Mouse (Mus musculus): Measurements from ENCODE around the gene Bcorl1. TPM values are rescaled to one million over a fixed set of nuclear protein-coding genes. Genes with fewer than 3 reads are reported as not detected.

Gene Bcorl1
- total and polyA plus RNA-seq, 2 experiments: 2.2 to 2.8 TPM

GRCm38 (mm10) chrX:48455018-48455417 lies 113.9 kb downstream of the Bcorl1 start:
- 38% methylated on average over 9 of the region's 9 CpGs for WGBS

GRCm38 (mm10) chrX:48456956-48457355 lies 115.8 kb downstream of the Bcorl1 start:
- Histone ChIP-seq H3K4me1 (ENCODE audit: control insufficient read depth, insufficient read depth, low read length) (peaks cover 2% of the 10 kb centered on the region; the same call in 1 of the 2 replicates), H3K9ac (ENCODE audit: low read depth, low read length) (no peak overlapping the region), H3K4me3 (ENCODE audit: insufficient read depth, low read depth, low read length) (no peak overlapping the region), H3K79me2 (ENCODE audit: control insufficient read depth, insufficient read depth, low read length) (no peaks in the 10 kb centered on the region), H3K27ac (replicated peaks; ENCODE audit: insufficient read depth, low read depth, low read length) (no peak overlapping the region), H3K36me3 (ENCODE audit: control insufficient read depth, insufficient read depth, low read length) (no peaks in the 10 kb centered on the region), H3K27me3 (ENCODE audit: control insufficient read depth, insufficient read depth, low read length) (peaks cover 7% of the 10 kb centered on the region)
- DNase-seq (ENCODE audit: extremely low read depth, low read depth, low spot score): no peak
- 81% methylated on average over 6 of the region's 6 CpGs for WGBS
- TF ChIP-seq POLR2A (IDR thresholded peaks at IDR 0.05; ENCODE audit: extremely low read depth, insufficient read depth, low read length): no peak
- TF ChIP-seq CTCF (IDR thresholded peaks at IDR 0.05; ENCODE audit: low read depth, low read length): no peak

More at GRCm38 (mm10) chrX:48455018-48455417, 113.9 kb downstream of the Bcorl1 start:
- no peak overlapping the region for H3K27ac ChIP-seq (replicated peaks; ENCODE audit: insufficient read depth, low read depth, low read length)
- H3K36me3 ChIP-seq (ENCODE audit: control insufficient read depth, insufficient read depth, low read length): no peaks in the 10 kb centered on the region
- no peak overlapping the region for H3K4me3 ChIP-seq (ENCODE audit: insufficient read depth, low read depth, low read length)
- no peak for TF ChIP-seq CTCF (IDR thresholded peaks at IDR 0.05; ENCODE audit: low read depth, low read length)
- TF ChIP-seq POLR2A (IDR thresholded peaks at IDR 0.05; ENCODE audit: extremely low read depth, insufficient read depth, low read length): no peak
- H3K4me1 ChIP-seq (ENCODE audit: control insufficient read depth, insufficient read depth, low read length): peaks cover 2% of the 10 kb centered on the region; the same call in 1 of the 2 replicates
- no peak overlapping the region for H3K9ac ChIP-seq (ENCODE audit: low read depth, low read length)
- no peaks in the 10 kb centered on the region for H3K79me2 ChIP-seq (ENCODE audit: control insufficient read depth, insufficient read depth, low read length)
- H3K27me3 ChIP-seq (ENCODE audit: control insufficient read depth, insufficient read depth, low read length): peaks cover 7% of the 10 kb centered on the region
- no peak for DNase-seq (ENCODE audit: extremely low read depth, low read depth, low spot score)

Other genes starting within 250 kb of the Bcorl1 start
- not detected in 2 replicates for gene Xpnpep2, start 232.6 kb upstream of the Bcorl1 start, total RNA-seq (2014; rRNA removed)
- gene Xpnpep2, start 232.6 kb upstream of the Bcorl1 start, polyA plus RNA-seq (2012; rRNA removed): not detected in 2 replicates
- gene Sash3, start 194.9 kb upstream of the Bcorl1 start, total RNA-seq (2014; rRNA removed): 0.83 and 1.5 TPM in 2 replicates
- gene Sash3, start 194.9 kb upstream of the Bcorl1 start, polyA plus RNA-seq (2012; rRNA removed): 0.72 and 1.4 TPM in 2 replicates
- 36.2 and 46.2 TPM in 2 replicates for gene Zdhhc9, start 132.5 kb upstream of the Bcorl1 start, total RNA-seq (2014; rRNA removed)
- gene Zdhhc9, start 132.5 kb upstream of the Bcorl1 start, polyA plus RNA-seq (2012; rRNA removed): 66.4 and 71.8 TPM in 2 replicates
- gene Utp14a, start 84.5 kb upstream of the Bcorl1 start, total RNA-seq (2014; rRNA removed): 6.4 and 6.7 TPM in 2 replicates
- gene Utp14a, start 84.5 kb upstream of the Bcorl1 start, polyA plus RNA-seq (2012; rRNA removed): 1.4 and 2.2 TPM in 2 replicates
- gene Elf4, start 121.8 kb downstream of the Bcorl1 start, total RNA-seq (2014; rRNA removed): 0.46 and 0.67 TPM in 2 replicates
- 0.57 and 1.5 TPM in 2 replicates for gene Elf4, start 121.8 kb downstream of the Bcorl1 start, polyA plus RNA-seq (2012; rRNA removed)
- 72.1 and 90.0 TPM in 2 replicates for gene Aifm1, start 172.2 kb downstream of the Bcorl1 start, total RNA-seq (2014; rRNA removed)
- 31.4 and 39.7 TPM in 2 replicates for gene Aifm1, start 172.2 kb downstream of the Bcorl1 start, polyA plus RNA-seq (2012; rRNA removed)
- 0.27 TPM in 1 of 2 replicates, not detected in the other for gene Rab33a, start 177.9 kb downstream of the Bcorl1 start, total RNA-seq (2014; rRNA removed)
- gene Rab33a, start 177.9 kb downstream of the Bcorl1 start, polyA plus RNA-seq (2012; rRNA removed): 0.12 TPM in 1 of 2 replicates, not detected in the other

Measured in liver, adult 2 months (tissue).